Mouse (Mus musculus) cerebellum, adult 11-12 months (tissue): ENCODE results near the gene Necap1.

Source experiments
- DNase-seq: peaks from one replicate; pipeline ENCODE4 v3.0.0; 2022

Gene Necap1

DNA sequence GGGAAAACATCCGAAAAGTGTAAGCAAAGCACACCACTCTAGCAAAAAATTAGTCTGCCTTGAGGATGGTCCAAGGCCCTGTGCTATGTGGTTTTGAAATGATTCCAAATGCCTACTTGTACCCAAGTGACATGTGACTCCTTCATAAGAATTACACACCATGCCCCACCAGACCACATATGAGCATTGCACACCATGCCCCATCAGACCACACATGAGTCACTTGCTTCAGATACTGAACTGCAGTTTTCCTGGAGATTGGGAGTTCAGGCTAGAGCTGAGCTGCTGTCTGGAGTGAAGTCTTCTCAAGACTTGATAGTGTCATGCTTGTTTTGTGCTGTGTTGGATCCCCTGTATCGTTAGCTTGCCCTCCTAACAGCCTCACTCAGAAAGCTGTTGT is 15.3 kb downstream of the Necap1 start:
- DNase-seq = no peak

DNA sequence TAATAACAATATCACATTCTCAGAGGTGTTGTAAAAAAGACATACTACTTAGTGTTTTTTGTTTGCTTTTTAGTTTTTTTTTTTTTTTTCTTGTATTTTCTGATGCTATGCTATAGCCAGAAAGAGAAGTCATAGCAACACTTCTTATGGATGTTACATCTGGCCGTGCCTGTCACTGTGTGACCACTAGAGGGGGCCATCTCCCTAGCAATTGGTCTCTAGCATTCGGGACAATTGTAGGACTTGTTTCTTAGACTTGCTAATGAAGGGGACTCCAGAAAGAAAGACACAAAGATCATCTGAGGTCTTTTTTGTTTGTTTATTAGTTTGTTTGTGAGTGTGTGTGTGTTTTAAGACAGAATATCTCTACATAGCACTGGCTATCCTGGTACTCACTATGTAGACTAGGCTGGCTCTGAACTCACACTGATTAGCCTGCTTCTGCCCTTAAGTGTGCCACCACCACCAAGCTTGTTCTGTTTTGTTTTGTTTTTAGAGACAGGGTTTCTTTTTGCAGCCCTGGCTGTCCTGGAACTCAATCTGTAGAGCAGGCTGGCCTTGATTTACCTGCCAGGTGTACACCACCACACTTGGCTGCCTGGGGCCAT is 18.3 kb downstream of the Necap1 start:
- no peak for DNase-seq

DNA sequence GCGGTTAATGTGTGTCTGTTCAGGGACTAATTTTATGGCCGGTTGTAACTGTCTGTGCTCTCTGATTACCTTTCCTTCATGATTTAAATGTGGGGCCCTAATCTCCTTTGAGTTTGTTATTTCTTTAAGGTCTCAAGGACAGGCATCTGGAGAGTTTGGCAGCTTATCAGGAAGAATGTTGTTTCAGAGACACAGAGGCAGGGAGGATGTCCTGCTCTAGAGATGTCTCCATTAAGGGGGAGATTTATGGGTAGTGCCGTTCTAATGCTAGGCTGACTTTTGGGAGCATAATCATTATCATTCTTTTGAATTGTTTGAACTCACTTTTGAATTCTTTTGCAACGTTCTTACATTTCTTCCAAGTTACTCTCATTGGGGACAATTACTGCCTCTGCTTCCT is 45.6 kb downstream of the Necap1 start:
- no peak for DNase-seq

DNA sequence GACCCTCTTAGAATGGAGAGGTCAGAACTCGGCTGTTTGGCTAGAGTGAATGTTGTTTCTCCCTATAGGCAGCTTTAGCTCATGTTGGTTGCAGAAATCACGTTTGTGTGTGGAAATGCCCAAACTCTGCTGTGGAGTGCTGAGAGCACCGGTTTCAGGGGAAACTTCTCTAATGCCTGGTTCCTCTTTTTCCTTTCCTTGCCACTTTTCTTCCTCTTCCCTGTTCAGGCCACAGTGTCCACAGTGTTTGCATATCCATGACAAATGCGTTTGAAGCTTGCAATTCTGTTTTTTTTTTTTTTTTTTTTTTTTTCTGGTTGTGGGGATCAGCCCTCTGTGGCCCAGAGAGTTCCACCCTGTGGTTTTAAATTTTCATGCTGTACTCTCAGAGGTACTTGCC is 47.2 kb downstream of the Necap1 start, which contains the start of gene Clec4a1:
TSS of gene Clec4a1 (plus strand) at position 398 of the 400 bp plus-strand sequence.
- DNase-seq = no peak

DNA sequence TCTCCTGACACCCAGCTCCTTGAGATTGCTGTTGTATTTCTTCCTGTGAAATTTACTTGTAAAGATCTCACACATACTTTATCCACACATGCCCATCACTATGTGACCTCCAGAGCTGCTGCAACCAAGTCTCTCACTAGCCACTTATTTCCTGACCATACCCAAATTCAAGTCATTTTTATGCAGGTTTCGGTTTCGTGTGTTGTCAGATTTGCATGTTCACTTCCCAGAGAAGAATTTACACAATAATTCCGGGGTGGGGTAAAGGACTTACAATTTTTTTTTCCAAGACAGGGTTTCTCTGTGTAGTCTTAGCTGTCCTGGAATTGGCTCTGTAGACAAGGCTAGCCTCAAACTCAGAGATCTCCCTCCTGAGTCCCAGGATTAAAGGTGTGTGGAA is 60.6 kb downstream of the Necap1 start:
- DNase-seq = no peak
